23 mouse cellular contexts compared by ENCODE assay signal in the genomic region with DNA sequence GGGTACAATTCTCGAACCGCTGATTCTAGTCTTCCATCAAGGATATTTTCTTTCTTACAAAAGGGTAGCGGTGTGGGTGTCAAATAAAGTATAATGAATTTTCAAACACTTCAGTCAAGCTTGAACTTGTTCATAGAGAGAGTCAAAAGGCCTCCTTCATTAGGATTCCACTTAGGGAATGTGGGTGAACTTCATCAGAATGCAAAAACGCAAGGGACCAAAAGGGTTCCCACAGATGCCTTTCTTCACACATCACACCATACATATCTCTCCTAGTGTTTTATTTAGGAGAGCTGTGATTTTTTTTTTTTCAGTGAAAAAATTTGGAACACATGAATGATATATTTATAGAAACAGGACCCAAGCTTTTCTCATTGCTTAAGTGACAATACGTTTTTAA. TPM values are rescaled to one million over a fixed set of nuclear protein-coding genes. Genes with fewer than 3 reads are reported as not detected.
DNase-seq lines count a peak whose midpoint lies in the region; ATAC-seq and TF ChIP-seq lines count a peak whose summit lies in the region.
"Had no signal": no experiment of that assay in that cellular context is flagged by ENCODE, and none has a peak within 500 bp of the region (broad histone marks: within the 10 kb centered on the region; RNA-seq: fewer than 3 reads in every experiment).

No protein-coding gene starts in this region.

- WGBS in forebrain, embryonic 12.5 days = 25% methylated on average over 5 of the region's 5 CpGs
- 20% methylated on average over 5 of the region's 5 CpGs for WGBS in forebrain, embryonic 13.5 days
- 66% methylated on average over 5 of the region's 5 CpGs for WGBS in lung, embryonic 14.5 days

- ATAC-seq in forebrain, embryonic 12.5 days (ENCODE audit: low FRiP score) = peak; percentile 17; the same call in 1 of the 2 replicates
- ATAC-seq in forebrain, embryonic 13.5 days = no peak
- ATAC-seq in lung, embryonic 14.5 days (ENCODE audit: insufficient read depth) = no peak
- ATAC-seq: intestine, postnatal 0 days had no signal

- no peak for TF ChIP-seq POLR2A in brain, embryonic 14.5 days (IDR thresholded peaks at IDR 0.05; ENCODE audit: borderline replicate concordance, extremely low read depth, insufficient read depth, insufficient read length, poor library complexity, severe bottlenecking)

- H3K9ac ChIP-seq in forebrain, embryonic 12.5 days = no peak overlapping the region
- no peak overlapping the region for H3K9ac ChIP-seq in forebrain, embryonic 13.5 days
- H3K9ac ChIP-seq in lung, embryonic 14.5 days = no peak overlapping the region
- H3K9ac ChIP-seq: hindbrain, embryonic 12.5 days; hindbrain, embryonic 15.5 days had no signal

- H3K27ac ChIP-seq in forebrain, embryonic 12.5 days = no peak overlapping the region
- no peak overlapping the region; the same call in 1 of the 2 replicates for H3K27ac ChIP-seq in forebrain, embryonic 13.5 days
- H3K27ac ChIP-seq in lung, embryonic 14.5 days (ENCODE audit: low read depth) = no peak overlapping the region
- H3K27ac ChIP-seq: gastrocnemius, adult 2 months; hindbrain, embryonic 12.5 days; hindbrain, embryonic 15.5 days had no signal

- H3K27me3 ChIP-seq in forebrain, embryonic 12.5 days = 0 out of 2 replicates have a peak, but pooled peaks cover 2% of the 10 kb centered on the region
- no peaks in the 10 kb centered on the region for H3K27me3 ChIP-seq in forebrain, embryonic 13.5 days
- no peaks in the 10 kb centered on the region for H3K27me3 ChIP-seq in lung, embryonic 14.5 days (ENCODE audit: insufficient read depth, low read length)
- H3K27me3 ChIP-seq: CH12.LX; hindbrain, embryonic 12.5 days; hindbrain, embryonic 15.5 days had no signal

- H3K4me2 ChIP-seq in forebrain, embryonic 12.5 days = no peak overlapping the region
- no peak overlapping the region for H3K4me2 ChIP-seq in forebrain, embryonic 13.5 days
- no peak overlapping the region for H3K4me2 ChIP-seq in lung, embryonic 14.5 days
- H3K4me2 ChIP-seq: heart, embryonic 11.5 days; hindbrain, embryonic 12.5 days; hindbrain, embryonic 15.5 days had no signal

- no peak for TF ChIP-seq CTCF in lung, embryonic 14.5 days (IDR thresholded peaks at IDR 0.05; ENCODE audit: low read depth)
- TF ChIP-seq CTCF in brain, embryonic 14.5 days (IDR thresholded peaks at IDR 0.05; ENCODE audit: borderline replicate concordance, extremely low read depth, insufficient read depth, insufficient read length) = no peak

- no peaks in the 10 kb centered on the region for H3K36me3 ChIP-seq in forebrain, embryonic 12.5 days (replicated peaks)
- no peaks in the 10 kb centered on the region for H3K36me3 ChIP-seq in forebrain, embryonic 13.5 days (ENCODE audit: poor library complexity, severe bottlenecking)
- no peaks in the 10 kb centered on the region for H3K36me3 ChIP-seq in lung, embryonic 14.5 days (ENCODE audit: insufficient read depth)
- H3K36me3 ChIP-seq: G1E; hindbrain, embryonic 12.5 days; hindbrain, embryonic 15.5 days had no signal

- H3K9me3 ChIP-seq in forebrain, embryonic 12.5 days = no peaks in the 10 kb centered on the region
- no peaks in the 10 kb centered on the region for H3K9me3 ChIP-seq in forebrain, embryonic 13.5 days (replicated peaks)
- no peaks in the 10 kb centered on the region for H3K9me3 ChIP-seq in lung, embryonic 14.5 days (ENCODE audit: low read depth, low read length)
- H3K9me3 ChIP-seq: hindbrain, embryonic 12.5 days; hindbrain, embryonic 15.5 days had no signal

- no peaks in the 10 kb centered on the region for H3K4me1 ChIP-seq in forebrain, embryonic 12.5 days
- H3K4me1 ChIP-seq in forebrain, embryonic 13.5 days = 0 out of 2 replicates have a peak, but pooled peaks cover 4% of the 10 kb centered on the region
- H3K4me1 ChIP-seq in lung, embryonic 14.5 days (ENCODE audit: insufficient read depth) = no peaks in the 10 kb centered on the region
- H3K4me1 ChIP-seq: hindbrain, embryonic 15.5 days had no signal

- H3K4me3 ChIP-seq in forebrain, embryonic 12.5 days (replicated peaks) = no peak overlapping the region
- H3K4me3 ChIP-seq in forebrain, embryonic 13.5 days = no peak overlapping the region
- no peak overlapping the region for H3K4me3 ChIP-seq in lung, embryonic 14.5 days (ENCODE audit: low read depth, low read length)
- H3K4me3 ChIP-seq: gastrocnemius, adult 2 months; hindbrain, embryonic 12.5 days; hindbrain, embryonic 15.5 days had no signal

- peak; percentile 23 for DNase-seq in lung, embryonic 14.5 days
- no peak for DNase-seq in lung, postnatal 4 days
- DNase-seq in Muller cell, postnatal 12 days (ENCODE audit: inconsistent ontology term) = peak; percentile 27
- DNase-seq in brain, embryonic 14.5 days (ENCODE audit: low read depth) = peak; percentile 35
- no peak for DNase-seq in kidney, postnatal 25 days
- DNase-seq: adrenal gland, adult 8-10 months; adrenal gland, postnatal 25 days; B cell, adult 2 months; cerebellum, adult 11 months; cerebellum, adult 2 months; cerebellum, adult 9-11 months; cerebellum, postnatal 25 days; gastrocnemius, adult 2 months; gastrocnemius, postnatal 14 days; heart, adult 11 months had no signal

RNA-seq across cellular contexts. Expression of gene Cdh11, which starts 28.5 kb away (rescaled TPM):
- 53.2 and 63.9 TPM in 2 replicates for polyA plus RNA-seq in forebrain, embryonic 12.5 days (2016; fragmentation: Nextera tagmentation; extraction: Ambion mirVana)
- polyA plus RNA-seq in forebrain, embryonic 13.5 days (2015; fragmentation: Nextera tagmentation; extraction: Ambion mirVana) = 23.7 and 24.1 TPM in 2 replicates
- 249 and 263 TPM in 2 replicates for polyA plus RNA-seq in lung, embryonic 14.5 days (2014; fragmentation: Nextera tagmentation; extraction: Ambion mirVana)
- 39.7 and 54.7 TPM in 2 replicates for polyA plus RNA-seq in brain, embryonic 14.5 days (2012; rRNA removed)
- polyA plus RNA-seq: G1E had no signal

Comparison
In these comparisons a context has a peak if more than half of its experiments do, and no peak if none do; other contexts are left out.
1. DNase-seq: peak in lung, embryonic 14.5 days (single experiment), Muller cell, postnatal 12 days (single experiment) and brain, embryonic 14.5 days (single experiment); none in lung, postnatal 4 days (0 of 2) and kidney, postnatal 25 days (0 of 2).